Mouse (Mus musculus) heart, embryonic 16.5 days (tissue): ENCODE measurements around the gene Klhdc4. TPM values are rescaled to one million over a fixed set of nuclear protein-coding genes. Genes with fewer than 3 reads are reported as not detected.

Experiments
- ATAC-seq: fragments of 200-750 bp; cut with Nextera tagmentation; replicated peaks from 2 replicates; pipeline ENCODE4 v1.8.0; 2017; ENCODE audit warnings: moderate number of reproducible peaks; ENCODE audit not compliant: insufficient read depth, low FRiP score; ENCODE audit errors: extremely low read depth
- H3K27ac ChIP-seq: fragments of 300-500 bp; sonication (generic); 2 replicates; pipeline ENCODE4 v1.5.1; 2014; ENCODE audit warnings: mild to moderate bottlenecking, low read length, control low read depth, moderate library complexity
- H3K27me3 ChIP-seq: fragments of 300-500 bp; sonication (generic); 2 replicates; pipeline ENCODE4 v1.6.1; 2014; ENCODE audit warnings: low read length, mixed read lengths; ENCODE audit not compliant: control insufficient read depth, insufficient read depth
- H3K36me3 ChIP-seq: fragments of 300-500 bp; sonication (generic); 2 replicates; pipeline ENCODE4 v1.6.1; 2014; ENCODE audit not compliant: control insufficient read depth, insufficient read depth
- H3K4me1 ChIP-seq: fragments of 300-500 bp; sonication (generic); 2 replicates; pipeline ENCODE4 v1.6.1; 2014; ENCODE audit warnings: low read length, mixed read lengths; ENCODE audit not compliant: control insufficient read depth, insufficient read depth
- H3K4me2 ChIP-seq: fragments of 300-500 bp; sonication (generic); 2 replicates; pipeline ENCODE4 v1.6.1; 2014; ENCODE audit warnings: low read depth, mild to moderate bottlenecking, control low read depth, low read length
- H3K4me3 ChIP-seq: fragments of 300-500 bp; sonication (generic); 2 replicates; pipeline ENCODE4 v1.5.1; 2014; ENCODE audit warnings: mild to moderate bottlenecking, control low read depth, low read length
- H3K9ac ChIP-seq: fragments of 300-500 bp; sonication (generic); 2 replicates; pipeline ENCODE4 v1.6.1; 2014; ENCODE audit warnings: low read length, control low read depth
- H3K9me3 ChIP-seq: fragments of 300-500 bp; sonication (generic); replicated peaks from 2 replicates; pipeline ENCODE4 v1.6.1; 2016; ENCODE audit warnings: low read length; ENCODE audit not compliant: control insufficient read depth
- WGBS: fragments of 180-500 bp; shearing (Covaris S2); extraction: QIAGEN DNeasy Blood & Tissue Kit; methylation state at CpG from one replicate; pipeline ENCODE4 v1.1.7; 2014; 5-methylcytosine and 5-hydroxymethylcytosine counted together
- polyA plus RNA-seq: library from polyadenylated mRNA; unstranded; fragments of >200 nt; fragmentation: Nextera tagmentation; extraction: Ambion mirVana; gene quantifications from 2 replicates; pipeline ENCODE4 v1.2.1, GENCODE M21; 2015

The Klhdc4 gene
- polyA plus RNA-seq, 1 experiment from 2014 or later, result 27.0 TPM

DNA sequence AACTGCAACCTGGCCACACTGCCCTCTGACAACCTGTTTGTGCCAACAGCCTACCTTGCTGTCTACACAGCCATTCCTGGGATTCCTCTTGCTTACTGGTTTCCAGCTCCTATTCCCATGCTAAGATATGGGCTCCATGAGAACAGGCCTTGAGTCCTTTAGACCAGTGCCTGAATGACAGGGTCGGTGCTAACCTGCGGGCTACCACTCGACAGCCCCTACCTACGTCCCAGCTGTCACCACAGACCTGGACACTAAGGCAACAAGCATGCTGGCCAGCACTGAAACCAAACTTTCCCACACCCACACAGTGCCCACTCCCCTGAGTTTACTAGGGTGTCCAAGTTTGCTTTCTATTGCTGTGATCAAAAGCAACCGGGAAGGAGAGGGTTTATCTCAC lies 1.6 kb downstream of the Klhdc4 start:
- 87% methylated on average over 5 of the region's 5 CpGs for WGBS
- Histone ChIP-seq H3K4me2 (no peak overlapping the region), H3K36me3 (no peaks in the 10 kb centered on the region), H3K9me3 (no peaks in the 10 kb centered on the region), H3K27me3 (no peaks in the 10 kb centered on the region), H3K4me3 (no peak overlapping the region), H3K27ac (no peak overlapping the region), H3K4me1 (peaks cover 10% of the 10 kb centered on the region), H3K9ac (no peak overlapping the region)
- ATAC-seq, result no peak

DNA sequence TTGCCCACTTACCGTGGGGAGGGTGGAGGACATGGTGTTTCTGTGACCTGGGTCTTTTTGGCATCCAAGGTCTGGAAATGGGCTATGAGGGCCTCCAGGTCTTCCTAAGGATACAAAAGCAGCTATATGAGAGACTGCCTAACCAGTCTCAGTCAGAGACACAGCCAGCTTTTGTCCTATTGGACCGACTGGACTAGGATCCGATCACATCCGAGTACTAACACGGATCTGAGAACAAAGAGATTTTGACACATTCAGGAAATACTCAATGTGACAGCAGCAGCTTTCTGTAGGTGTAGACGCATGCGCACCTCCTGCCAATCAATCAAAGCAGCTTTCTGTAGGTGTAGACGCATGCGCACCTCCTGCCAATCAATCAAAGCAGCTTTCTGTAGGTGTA lies 7.6 kb downstream of the Klhdc4 start:
- Histone ChIP-seq H3K9ac (no peak overlapping the region), H3K9me3 (no peaks in the 10 kb centered on the region), H3K4me1 (no peaks in the 10 kb centered on the region), H3K4me2 (no peak overlapping the region), H3K27me3 (no peaks in the 10 kb centered on the region), H3K27ac (no peak overlapping the region), H3K4me3 (no peak overlapping the region), H3K36me3 (peaks cover 3% of the 10 kb centered on the region; the same call in 1 of the 2 replicates)
- no peak for ATAC-seq
- 90% methylated on average over 9 of the region's 9 CpGs for WGBS

DNA sequence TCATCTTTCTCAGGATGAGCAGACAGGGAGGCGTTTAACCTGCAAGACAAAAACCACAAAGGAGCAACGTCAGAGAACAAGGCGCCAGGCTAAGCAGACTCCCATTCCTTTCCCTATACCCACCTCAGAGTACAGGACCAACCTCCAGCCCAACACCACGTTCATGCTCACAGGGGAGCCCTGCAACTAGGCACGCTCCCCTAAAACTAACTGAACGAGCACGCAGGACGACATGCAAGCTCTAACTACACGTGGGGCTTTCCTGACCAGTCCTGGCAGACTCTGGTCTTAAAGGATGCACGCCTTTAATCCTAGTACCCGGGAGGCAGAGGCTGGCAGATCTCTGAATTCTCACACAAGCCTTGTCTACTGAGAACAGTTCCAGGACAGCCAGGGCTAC lies 8.0 kb downstream of the Klhdc4 start:
- no peak for ATAC-seq

DNA sequence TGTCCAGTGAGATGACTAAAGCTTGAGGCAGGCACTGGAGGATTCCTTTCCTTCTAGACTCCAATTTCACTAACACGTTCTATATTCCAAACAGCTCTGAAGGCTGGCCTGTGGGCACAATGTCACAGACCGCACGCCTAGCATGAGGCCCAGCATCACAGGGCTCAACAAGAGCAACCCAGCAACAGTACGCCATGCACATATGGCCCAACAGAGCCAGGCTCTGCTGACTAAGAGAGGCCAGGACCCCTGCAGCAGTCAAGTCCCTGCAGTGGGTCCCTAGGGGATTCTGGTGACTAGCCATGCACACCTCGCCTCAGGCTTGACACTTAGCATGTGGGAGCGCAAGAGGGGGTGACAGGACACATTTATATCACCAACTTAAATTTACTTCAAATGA lies 8.5 kb downstream of the Klhdc4 start:
- H3K27ac ChIP-seq, result no peak overlapping the region
- WGBS, result 87% methylated on average over 6 of the region's 6 CpGs

More for the DNA sequence above, 8.0 kb downstream of the Klhdc4 start:
- Histone ChIP-seq H3K4me3 (no peak overlapping the region), H3K4me1 (no peaks in the 10 kb centered on the region), H3K27ac (no peak overlapping the region), H3K27me3 (no peaks in the 10 kb centered on the region), H3K4me2 (no peak overlapping the region), H3K9me3 (no peaks in the 10 kb centered on the region), H3K9ac (no peak overlapping the region), H3K36me3 (peaks cover 3% of the 10 kb centered on the region; the same call in 1 of the 2 replicates)
- 85% methylated on average over 11 of the region's 11 CpGs for WGBS

DNA sequence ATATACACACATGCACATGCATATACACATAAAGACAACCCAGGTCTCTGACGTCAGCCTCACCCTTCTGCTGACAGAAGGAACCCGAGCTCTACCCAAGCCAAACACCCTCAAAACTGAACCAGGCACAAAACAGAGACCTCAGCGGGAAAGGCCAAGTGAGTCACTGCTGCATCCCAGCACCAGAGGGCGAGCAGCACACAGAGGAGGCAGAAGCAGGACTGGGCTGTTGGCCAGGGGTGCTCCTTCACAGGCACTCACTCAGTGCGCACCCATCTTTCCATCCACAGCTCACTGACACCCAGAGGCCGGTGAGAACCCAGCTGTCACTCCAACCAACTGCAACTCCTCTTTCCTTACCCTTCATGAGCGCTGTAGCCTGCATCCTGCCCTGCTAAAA lies 11.1 kb downstream of the Klhdc4 start:
- H3K4me1 ChIP-seq, result no peaks in the 10 kb centered on the region
- H3K27me3 ChIP-seq, result no peaks in the 10 kb centered on the region
- no peak overlapping the region for H3K4me3 ChIP-seq
- no peak overlapping the region for H3K9ac ChIP-seq
- H3K9me3 ChIP-seq, result no peaks in the 10 kb centered on the region
- no peak for ATAC-seq
- H3K27ac ChIP-seq, result no peak overlapping the region
- 78% methylated on average over 7 of the region's 7 CpGs for WGBS
- no peak overlapping the region for H3K4me2 ChIP-seq
- H3K36me3 ChIP-seq, result peaks cover 3% of the 10 kb centered on the region

More for the DNA sequence above, 8.5 kb downstream of the Klhdc4 start:
- no peak overlapping the region for H3K9ac ChIP-seq
- peaks cover 3% of the 10 kb centered on the region; the same call in 1 of the 2 replicates for H3K36me3 ChIP-seq
- H3K4me2 ChIP-seq, result no peak overlapping the region
- no peaks in the 10 kb centered on the region for H3K9me3 ChIP-seq
- no peak for ATAC-seq
- H3K27me3 ChIP-seq, result no peaks in the 10 kb centered on the region
- H3K4me3 ChIP-seq, result no peak overlapping the region
- no peaks in the 10 kb centered on the region for H3K4me1 ChIP-seq

DNA sequence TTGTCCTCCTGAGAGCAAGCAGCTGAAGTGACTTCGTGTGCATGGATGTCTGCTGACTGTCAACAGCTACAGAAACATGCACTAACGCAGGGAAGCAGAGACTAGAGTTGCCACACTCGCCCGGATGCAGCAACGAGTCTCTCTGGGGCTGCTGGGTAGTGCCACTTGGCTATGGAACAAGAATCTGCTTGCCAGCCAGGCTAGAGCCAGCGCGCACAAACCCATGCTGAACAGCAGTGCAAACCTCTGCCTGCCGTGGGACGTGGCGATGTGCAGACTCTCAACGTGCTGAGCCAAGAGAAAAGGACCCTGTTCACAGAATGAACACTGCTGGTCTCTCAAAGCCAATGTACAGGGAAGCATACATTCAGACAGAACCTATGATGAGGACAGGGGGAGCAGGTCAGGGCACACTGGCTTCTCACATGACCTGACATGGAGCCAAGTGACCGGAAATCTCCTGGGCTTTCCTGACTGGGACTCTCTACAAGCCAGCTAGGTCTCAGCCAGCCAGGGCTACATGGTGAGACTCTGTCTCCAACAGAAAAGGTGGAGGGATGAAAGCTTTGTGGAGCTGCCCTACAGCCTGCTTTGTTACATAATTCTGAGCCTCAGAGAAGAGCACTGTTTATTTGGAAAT lies 17.3 kb downstream of the Klhdc4 start:
- Histone ChIP-seq H3K4me1 (0 out of 2 replicates have a peak, but pooled peaks cover 2% of the 10 kb centered on the region), H3K9ac (no peak overlapping the region), H3K36me3 (no peaks in the 10 kb centered on the region; the same call in 1 of the 2 replicates), H3K4me3 (no peak overlapping the region), H3K9me3 (no peaks in the 10 kb centered on the region), H3K4me2 (no peak overlapping the region), H3K27me3 (no peaks in the 10 kb centered on the region), H3K27ac (no peak overlapping the region)
- WGBS, result 81% methylated on average over 12 of the region's 12 CpGs
- no peak for ATAC-seq

DNA sequence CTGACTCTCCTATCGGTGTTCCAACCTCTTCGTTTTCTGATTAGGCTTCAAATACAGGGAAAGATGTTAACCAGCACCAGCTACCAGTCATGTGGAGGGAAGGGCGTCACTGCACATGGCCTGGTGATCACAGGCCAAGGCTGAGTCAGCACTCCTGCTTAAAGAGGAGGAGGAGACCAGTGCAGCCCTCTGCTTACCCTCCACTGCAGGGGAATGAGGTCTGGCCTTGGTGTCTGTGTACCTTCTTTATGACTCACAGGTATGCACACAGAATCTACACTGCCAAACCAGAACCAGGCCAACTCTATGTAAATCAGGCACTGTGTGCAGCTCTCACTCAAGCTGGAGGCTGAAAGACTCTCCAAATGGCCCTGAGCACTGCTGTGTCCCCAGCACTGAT lies 17.9 kb downstream of the Klhdc4 start:
- no peaks in the 10 kb centered on the region for H3K9me3 ChIP-seq
- H3K4me3 ChIP-seq, result no peak overlapping the region
- no peak overlapping the region for H3K9ac ChIP-seq
- H3K36me3 ChIP-seq, result no peaks in the 10 kb centered on the region; the same call in 1 of the 2 replicates
- no peak for ATAC-seq
- no peak overlapping the region for H3K27ac ChIP-seq
- WGBS, result 86% methylated on average over 3 of the region's 3 CpGs
- H3K4me1 ChIP-seq, result 0 out of 2 replicates have a peak, but pooled peaks cover 2% of the 10 kb centered on the region
- no peaks in the 10 kb centered on the region for H3K27me3 ChIP-seq
- no peak overlapping the region for H3K4me2 ChIP-seq

DNA sequence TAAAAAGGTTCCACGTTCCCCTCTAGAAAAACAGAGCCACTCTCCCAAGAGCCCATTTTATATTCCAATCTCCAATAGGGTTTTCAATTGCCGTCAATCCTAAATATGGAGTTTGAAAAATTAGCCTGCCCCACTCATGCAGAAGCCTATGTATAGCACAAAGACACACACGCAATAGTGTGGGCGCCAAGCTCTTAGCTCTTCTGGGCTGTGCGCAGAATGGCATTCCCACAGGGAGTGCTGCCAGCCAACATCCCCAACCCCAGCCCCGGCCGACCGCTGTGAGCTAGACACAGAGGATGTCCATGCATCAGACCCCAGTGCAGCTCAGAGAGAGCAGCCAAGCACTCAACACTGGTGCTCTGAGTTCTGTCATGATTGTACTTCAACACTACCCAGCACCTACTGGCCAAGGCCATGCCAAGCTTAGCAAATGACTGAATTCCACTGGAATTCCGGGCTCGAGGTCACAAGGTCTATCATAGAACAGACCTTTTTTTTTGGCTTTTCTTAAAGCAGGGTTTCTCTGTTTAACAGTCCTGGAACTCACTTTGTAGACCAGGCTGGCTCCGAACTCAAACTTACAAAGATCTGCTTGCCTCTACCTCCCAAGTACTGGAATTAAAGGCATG lies 19.7 kb downstream of the Klhdc4 start:
- Histone ChIP-seq H3K27me3 (no peaks in the 10 kb centered on the region), H3K9me3 (no peaks in the 10 kb centered on the region), H3K4me2 (no peak overlapping the region), H3K27ac (0 out of 2 replicates have a peak overlapping the region, but pooled peaks have one; percentile 16), H3K9ac (no peak overlapping the region), H3K36me3 (peaks cover 14% of the 10 kb centered on the region), H3K4me3 (no peak overlapping the region), H3K4me1 (0 out of 2 replicates have a peak, but pooled peaks cover 2% of the 10 kb centered on the region)
- 0 out of 2 replicates have a peak, but pooled peaks have one; percentile 42 for ATAC-seq
- 76% methylated on average over 11 of the region's 11 CpGs for WGBS

DNA sequence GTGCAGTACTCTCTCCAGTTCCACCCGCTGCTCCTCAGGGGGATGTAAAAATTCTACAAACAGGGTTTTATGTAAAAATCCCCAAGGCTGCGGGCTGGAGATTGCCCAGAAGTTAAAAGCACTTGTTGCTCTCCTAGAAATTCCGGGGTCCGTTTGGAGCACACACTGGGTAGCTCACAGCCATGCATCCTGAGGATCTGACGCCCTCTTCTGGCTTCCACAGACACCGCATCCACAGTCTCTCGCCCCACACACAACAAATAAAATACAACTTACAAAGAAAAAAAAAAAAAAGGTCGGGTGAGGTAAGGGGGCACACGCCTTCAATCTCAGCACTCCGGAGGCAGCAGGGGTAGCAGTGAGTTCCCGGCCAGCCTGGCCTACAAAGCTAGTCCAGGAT lies 21.3 kb downstream of the Klhdc4 start:
- Histone ChIP-seq H3K27ac (no peak overlapping the region), H3K4me1 (0 out of 2 replicates have a peak, but pooled peaks cover 2% of the 10 kb centered on the region), H3K9me3 (no peaks in the 10 kb centered on the region), H3K9ac (no peak overlapping the region), H3K36me3 (peaks cover 20% of the 10 kb centered on the region), H3K4me2 (no peak overlapping the region), H3K27me3 (no peaks in the 10 kb centered on the region), H3K4me3 (no peak overlapping the region)
- 71% methylated on average over 11 of the region's 11 CpGs for WGBS
- ATAC-seq, result no peak
